Mouse (Mus musculus): ENCODE results near the gene Cnnm4. TPM values are rescaled to one million over a fixed set of nuclear protein-coding genes. Genes with fewer than 3 reads are reported as not detected.

Cnnm4 gene
- polyA plus RNA-seq (2015; fragmentation: Nextera tagmentation; extraction: Ambion mirVana) = 10.0 and 10.2 TPM in 2 replicates

GRCm38 (mm10) chr1:36471181-36472105 is at the start of gene Cnnm4:
Cnnm4 (plus strand) TSS chr1:36471620.
- WGBS = under 1% methylated on average over 63 of the region's 98 CpGs
- peaks cover 4% of the 10 kb centered on the region; the same call in 1 of the 2 replicates for H3K27me3 ChIP-seq

GRCm38 (mm10) chr1:36429511-36429910 is 41.9 kb upstream of the Cnnm4 start:
- no peaks in the 10 kb centered on the region for H3K9me3 ChIP-seq (replicated peaks)
- no peaks in the 10 kb centered on the region for H3K4me1 ChIP-seq
- ATAC-seq = no peak
- WGBS = 96% methylated on average over 2 of the region's 2 CpGs
- H3K27me3 ChIP-seq = no peaks in the 10 kb centered on the region
- no peak overlapping the region for H3K9ac ChIP-seq
- peaks cover 95% of the 10 kb centered on the region for H3K36me3 ChIP-seq (ENCODE audit: poor library complexity, severe bottlenecking)
- H3K27ac ChIP-seq = no peak overlapping the region
- H3K4me2 ChIP-seq = no peak overlapping the region
- no peak overlapping the region for H3K4me3 ChIP-seq

More at GRCm38 (mm10) chr1:36471181-36472105, at the start of gene Cnnm4:
- no peaks in the 10 kb centered on the region for H3K36me3 ChIP-seq (ENCODE audit: poor library complexity, severe bottlenecking)
- H3K4me1 ChIP-seq = peaks cover 53% of the 10 kb centered on the region
- no peaks in the 10 kb centered on the region for H3K9me3 ChIP-seq (replicated peaks)
- H3K4me2 ChIP-seq = peak within 1 kb of the TSS; percentile 75
- H3K9ac ChIP-seq = peak within 1 kb of the TSS; percentile 80
- peak; percentile 91 for ATAC-seq
- peak within 1 kb of the TSS; percentile 67 for H3K4me3 ChIP-seq
- peak within 1 kb of the TSS; percentile 35; the same call in 1 of the 2 replicates for H3K27ac ChIP-seq

GRCm38 (mm10) chr1:36432999-36433398 is 38.4 kb upstream of the Cnnm4 start:
- H3K27ac ChIP-seq = no peak overlapping the region
- H3K36me3 ChIP-seq (ENCODE audit: poor library complexity, severe bottlenecking) = peaks cover 95% of the 10 kb centered on the region
- WGBS = 87% methylated on average over 4 of the region's 4 CpGs
- no peak overlapping the region for H3K4me3 ChIP-seq
- H3K9me3 ChIP-seq (replicated peaks) = no peaks in the 10 kb centered on the region
- no peaks in the 10 kb centered on the region for H3K4me1 ChIP-seq
- no peak for ATAC-seq
- H3K4me2 ChIP-seq = no peak overlapping the region
- H3K27me3 ChIP-seq = no peaks in the 10 kb centered on the region
- H3K9ac ChIP-seq = no peak overlapping the region

GRCm38 (mm10) chr1:36433616-36434015 is 37.8 kb upstream of the Cnnm4 start:
- Histone ChIP-seq H3K36me3 (ENCODE audit: poor library complexity, severe bottlenecking) (peaks cover 95% of the 10 kb centered on the region), H3K4me2 (no peak overlapping the region), H3K9ac (no peak overlapping the region; the same call in 1 of the 2 replicates), H3K4me3 (no peak overlapping the region), H3K9me3 (replicated peaks) (no peaks in the 10 kb centered on the region), H3K27me3 (no peaks in the 10 kb centered on the region), H3K4me1 (no peaks in the 10 kb centered on the region), H3K27ac (no peak overlapping the region)
- 87% methylated on average over 3 of the region's 3 CpGs for WGBS
- no peak for ATAC-seq

- Histone ChIP-seq H3K27ac (no peak overlapping the region), H3K36me3 (ENCODE audit: poor library complexity, severe bottlenecking) (peaks cover 95% of the 10 kb centered on the region), H3K9me3 (replicated peaks) (no peaks in the 10 kb centered on the region), H3K4me1 (no peaks in the 10 kb centered on the region), H3K27me3 (no peaks in the 10 kb centered on the region), H3K4me2 (no peak overlapping the region), H3K9ac (no peak overlapping the region), H3K4me3 (no peak overlapping the region)
- no peak for ATAC-seq
- WGBS = 86% methylated on average over 4 of the region's 4 CpGs
Observed at GRCm38 (mm10) chr1:36435071-36435470, 36.3 kb upstream of the Cnnm4 start.

- Histone ChIP-seq H3K27me3 (no peaks in the 10 kb centered on the region), H3K9me3 (replicated peaks) (no peaks in the 10 kb centered on the region), H3K4me2 (no peak overlapping the region), H3K27ac (no peak overlapping the region), H3K36me3 (ENCODE audit: poor library complexity, severe bottlenecking) (peaks cover 88% of the 10 kb centered on the region), H3K4me3 (no peak overlapping the region), H3K9ac (no peak overlapping the region), H3K4me1 (no peaks in the 10 kb centered on the region)
- ATAC-seq = no peak
- WGBS = 98% methylated on average over 6 of the region's 6 CpGs
Observed at GRCm38 (mm10) chr1:36436515-36436914, 34.9 kb upstream of the Cnnm4 start.

GRCm38 (mm10) chr1:36437223-36437622 is 34.2 kb upstream of the Cnnm4 start:
- H3K27me3 ChIP-seq = no peaks in the 10 kb centered on the region
- no peak overlapping the region for H3K4me3 ChIP-seq
- WGBS = 93% methylated on average over 3 of the region's 3 CpGs
- no peak overlapping the region for H3K27ac ChIP-seq
- no peak overlapping the region for H3K4me2 ChIP-seq
- no peaks in the 10 kb centered on the region for H3K9me3 ChIP-seq (replicated peaks)
- H3K36me3 ChIP-seq (ENCODE audit: poor library complexity, severe bottlenecking) = peaks cover 88% of the 10 kb centered on the region
- ATAC-seq = no peak
- H3K9ac ChIP-seq = no peak overlapping the region
- H3K4me1 ChIP-seq = no peaks in the 10 kb centered on the region

GRCm38 (mm10) chr1:36441101-36441500 is 30.3 kb upstream of the Cnnm4 start:
- ATAC-seq = no peak

GRCm38 (mm10) chr1:36444471-36445464 is 26.7 kb upstream of the Cnnm4 start, which contains the start of gene Lman2l:
Lman2l (minus strand) TSS chr1:36445271.
- Histone ChIP-seq H3K27ac (peak within 1 kb of the TSS; percentile 80), H3K4me2 (peak within 1 kb of the TSS; percentile 84), H3K36me3 (ENCODE audit: poor library complexity, severe bottlenecking) (peaks cover 25% of the 10 kb centered on the region), H3K4me1 (peaks cover 18% of the 10 kb centered on the region), H3K9me3 (replicated peaks) (no peaks in the 10 kb centered on the region), H3K9ac (peak within 1 kb of the TSS; percentile 78), H3K4me3 (peak within 1 kb of the TSS; percentile 75), H3K27me3 (no peaks in the 10 kb centered on the region)
- peak; percentile 100 for ATAC-seq
- WGBS = under 1% methylated on average over 48 of the region's 57 CpGs

More at GRCm38 (mm10) chr1:36441101-36441500, 30.3 kb upstream of the Cnnm4 start:
- WGBS = 83% methylated on average over 4 of the region's 4 CpGs
- Histone ChIP-seq H3K4me3 (no peak overlapping the region), H3K9ac (no peak overlapping the region), H3K9me3 (replicated peaks) (no peaks in the 10 kb centered on the region), H3K27me3 (no peaks in the 10 kb centered on the region), H3K4me1 (peaks cover 18% of the 10 kb centered on the region), H3K4me2 (no peak overlapping the region), H3K36me3 (ENCODE audit: poor library complexity, severe bottlenecking) (peaks cover 62% of the 10 kb centered on the region), H3K27ac (no peak overlapping the region)

- Histone ChIP-seq H3K9ac (no peak overlapping the region), H3K36me3 (ENCODE audit: poor library complexity, severe bottlenecking) (peaks cover 23% of the 10 kb centered on the region), H3K4me3 (no peak overlapping the region), H3K27me3 (no peaks in the 10 kb centered on the region), H3K27ac (peak overlapping the region; percentile 48), H3K4me2 (peak overlapping the region; percentile 39), H3K4me1 (peaks cover 18% of the 10 kb centered on the region), H3K9me3 (replicated peaks) (no peaks in the 10 kb centered on the region)
- peak; percentile 28 for ATAC-seq
- 43% methylated on average over 8 of the region's 8 CpGs for WGBS
Observed at GRCm38 (mm10) chr1:36445508-36445907, 25.9 kb upstream of the Cnnm4 start.

GRCm38 (mm10) chr1:36446106-36446824 is 25.2 kb upstream of the Cnnm4 start:
- ATAC-seq = no peak
- no peak overlapping the region for H3K4me3 ChIP-seq
- WGBS = 89% methylated on average over 5 of the region's 5 CpGs
- peaks cover 19% of the 10 kb centered on the region for H3K36me3 ChIP-seq (ENCODE audit: poor library complexity, severe bottlenecking)
- H3K27me3 ChIP-seq = no peaks in the 10 kb centered on the region
- H3K4me2 ChIP-seq = no peak overlapping the region
- no peak overlapping the region for H3K9ac ChIP-seq
- H3K4me1 ChIP-seq = peaks cover 18% of the 10 kb centered on the region
- no peak overlapping the region for H3K27ac ChIP-seq
- H3K9me3 ChIP-seq (replicated peaks) = no peaks in the 10 kb centered on the region
